Mouse (Mus musculus): ENCODE results near the gene Sigirr. TPM values are rescaled to one million over a fixed set of nuclear protein-coding genes. Genes with fewer than 3 reads are reported as not detected.

Sigirr gene
- polyA plus RNA-seq, 1 experiment from 2014 or later: 20.1 TPM

DNA sequence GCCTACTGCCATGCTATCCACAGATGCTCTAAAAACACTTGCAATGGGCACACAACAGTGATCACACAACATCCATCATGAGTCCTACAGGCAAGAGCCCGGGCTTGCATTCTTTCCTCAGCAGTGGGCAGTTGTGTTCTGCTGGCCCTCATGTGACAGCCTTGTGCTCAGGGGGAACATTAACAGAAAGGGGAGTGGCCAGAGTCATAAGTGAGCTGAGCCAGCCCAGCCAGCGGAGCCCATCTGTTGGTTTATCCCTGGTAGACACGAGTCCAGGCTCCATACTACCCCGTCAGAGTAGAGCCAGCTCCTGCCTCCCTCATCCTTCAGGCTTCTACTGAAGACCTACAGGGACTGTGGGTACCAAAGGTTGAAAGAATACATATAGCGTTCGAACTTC lies 6.4 kb downstream of the Sigirr start:
- Histone ChIP-seq H3K9ac (replicated peaks) (0 out of 2 replicates have a peak overlapping the region, but pooled peaks have one; percentile 34), H3K4me1 (ENCODE audit: insufficient read depth) (peaks cover 39% of the 10 kb centered on the region), H3K4me2 (ENCODE audit: low read depth, low read length) (peak overlapping the region; percentile 58), H3K27ac (ENCODE audit: low read depth) (peak overlapping the region; percentile 84), H3K36me3 (replicated peaks; ENCODE audit: insufficient read depth, low read length) (peaks cover 6% of the 10 kb centered on the region; the same call in 1 of the 2 replicates), H3K4me3 (ENCODE audit: low read depth, low read length) (no peak overlapping the region), H3K27me3 (ENCODE audit: insufficient read depth, low read length) (peaks cover 5% of the 10 kb centered on the region; the same call in 1 of the 2 replicates), H3K9me3 (ENCODE audit: low read length) (no peaks in the 10 kb centered on the region)
- ATAC-seq (0 out of 2 replicates have a peak, but pooled peaks have one; percentile 35), DNase-seq (no peak)
- 61% methylated on average over 6 of the region's 6 CpGs for WGBS (ENCODE audit: insufficient replicate concordance)
- no peak for TF ChIP-seq CTCF (IDR thresholded peaks at IDR 0.05; ENCODE audit: low read depth)
- no peak for TF ChIP-seq EP300 (IDR thresholded peaks at IDR 0.05; ENCODE audit: low read depth)

DNA sequence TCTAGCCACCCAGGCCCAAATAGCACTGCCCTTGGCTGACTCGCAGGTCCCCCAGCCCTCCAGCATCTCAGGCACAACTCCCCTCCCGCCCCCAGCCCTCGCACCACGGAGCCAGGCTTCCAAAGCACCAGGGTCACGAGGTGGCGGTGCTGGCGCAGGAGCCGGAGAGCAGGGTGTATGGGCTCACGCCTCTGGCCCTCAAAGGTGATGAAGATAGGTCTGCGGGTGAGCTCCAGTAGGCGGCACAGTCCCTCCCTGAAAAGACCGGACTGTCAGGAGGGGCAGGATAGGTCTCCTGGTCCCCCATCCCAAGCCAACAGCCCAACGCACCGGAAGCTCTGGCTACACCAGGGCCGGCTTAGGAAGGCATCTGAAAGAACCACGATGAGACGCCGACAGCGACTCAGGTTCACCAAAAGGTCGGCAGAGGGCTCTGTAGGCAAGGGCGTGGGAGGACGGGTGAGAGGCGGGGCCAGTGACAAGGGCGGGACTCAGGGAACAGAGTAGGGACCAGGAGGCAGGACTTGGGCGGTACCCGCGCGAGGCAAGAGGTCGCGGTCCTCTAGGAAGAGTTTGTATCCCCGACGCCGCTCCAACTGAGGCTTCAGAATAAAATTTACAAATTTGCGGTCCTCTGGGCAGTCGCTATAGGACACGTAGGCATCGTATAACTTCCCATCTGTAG lies 8.2 kb downstream of the Sigirr start:
- 21% methylated on average over 37 of the region's 37 CpGs for WGBS (ENCODE audit: insufficient replicate concordance)
- H3K9ac ChIP-seq (replicated peaks): no peak overlapping the region
- H3K27ac ChIP-seq (ENCODE audit: low read depth): no peak overlapping the region
- peaks cover 14% of the 10 kb centered on the region for H3K27me3 ChIP-seq (ENCODE audit: insufficient read depth, low read length)
- DNase-seq (peak; percentile 94), ATAC-seq (peak; percentile 86)
- H3K36me3 ChIP-seq (replicated peaks; ENCODE audit: insufficient read depth, low read length): peaks cover 6% of the 10 kb centered on the region; the same call in 1 of the 2 replicates
- peaks cover 40% of the 10 kb centered on the region for H3K4me1 ChIP-seq (ENCODE audit: insufficient read depth)
- TF ChIP-seq EP300 (IDR thresholded peaks at IDR 0.05; ENCODE audit: low read depth) (no peak), CTCF (IDR thresholded peaks at IDR 0.05; ENCODE audit: low read depth) (peak; percentile 97)
- H3K4me2 ChIP-seq (ENCODE audit: low read depth, low read length): peak overlapping the region; percentile 58
- no peaks in the 10 kb centered on the region for H3K9me3 ChIP-seq (ENCODE audit: low read length)
- H3K4me3 ChIP-seq (ENCODE audit: low read depth, low read length): no peak overlapping the region

DNA sequence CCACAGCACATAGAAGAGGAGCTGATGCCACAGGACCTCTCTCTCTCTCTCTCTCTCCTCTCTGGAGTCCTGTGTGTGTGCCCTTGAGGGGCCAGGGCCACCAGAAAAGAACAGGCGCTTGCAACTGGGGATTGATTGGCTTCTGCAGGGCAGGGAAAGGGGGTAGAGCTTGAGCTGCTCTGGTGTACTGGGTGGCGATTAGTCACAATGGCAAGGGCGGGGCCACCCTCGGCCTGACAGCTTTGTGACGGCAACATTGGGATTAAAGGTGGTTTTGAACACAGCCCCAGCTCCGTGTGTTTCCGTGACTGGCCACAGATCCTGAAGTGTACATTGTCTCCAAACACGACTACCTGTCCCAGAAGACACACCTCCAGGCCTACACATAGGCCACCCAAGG lies 10.1 kb downstream of the Sigirr start:
- H3K36me3 ChIP-seq (replicated peaks; ENCODE audit: insufficient read depth, low read length): peaks cover 6% of the 10 kb centered on the region; the same call in 1 of the 2 replicates
- H3K9me3 ChIP-seq (ENCODE audit: low read length): no peaks in the 10 kb centered on the region
- H3K4me1 ChIP-seq (ENCODE audit: insufficient read depth): peaks cover 22% of the 10 kb centered on the region
- DNase-seq: no peak
- no peak overlapping the region for H3K4me2 ChIP-seq (ENCODE audit: low read depth, low read length)
- H3K27me3 ChIP-seq (ENCODE audit: insufficient read depth, low read length): peaks cover 14% of the 10 kb centered on the region
- H3K27ac ChIP-seq (ENCODE audit: low read depth): no peak overlapping the region
- TF ChIP-seq EP300 (IDR thresholded peaks at IDR 0.05; ENCODE audit: low read depth) (no peak), CTCF (IDR thresholded peaks at IDR 0.05; ENCODE audit: low read depth) (no peak)
- no peak overlapping the region for H3K9ac ChIP-seq (replicated peaks)
- whole genome bisulfite sequencing (ENCODE audit: insufficient replicate concordance): 71% methylated on average over 8 of the region's 8 CpGs
- no peak overlapping the region for H3K4me3 ChIP-seq (ENCODE audit: low read depth, low read length)
- no peak for ATAC-seq

DNA sequence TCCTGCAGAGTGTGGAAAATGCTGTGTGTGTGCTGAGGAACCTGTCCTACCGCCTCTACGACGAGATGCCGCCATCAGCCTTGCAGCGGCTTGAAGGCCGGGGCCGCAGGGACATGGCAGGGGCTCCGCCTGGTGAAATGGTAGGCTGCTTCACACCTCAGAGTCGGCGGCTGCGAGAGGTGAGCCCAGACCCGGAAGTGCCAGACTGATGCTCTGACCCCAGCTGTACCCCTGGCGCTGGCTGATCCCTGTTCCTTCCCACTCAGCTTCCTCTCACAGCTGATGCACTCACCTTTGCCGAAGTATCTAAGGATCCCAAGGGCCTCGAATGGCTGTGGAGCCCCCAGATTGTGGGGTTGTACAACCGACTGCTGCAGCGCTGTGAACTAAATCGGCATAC lies 11.9 kb downstream of the Sigirr start:
- H3K27ac ChIP-seq (ENCODE audit: low read depth): no peak overlapping the region
- no peak for DNase-seq
- peak overlapping the region; percentile 39 for H3K4me2 ChIP-seq (ENCODE audit: low read depth, low read length)
- TF ChIP-seq EP300 (IDR thresholded peaks at IDR 0.05; ENCODE audit: low read depth) (no peak), CTCF (IDR thresholded peaks at IDR 0.05; ENCODE audit: low read depth) (no peak)
- no peak overlapping the region for H3K4me3 ChIP-seq (ENCODE audit: low read depth, low read length)
- ATAC-seq: no peak
- H3K9me3 ChIP-seq (ENCODE audit: low read length): no peaks in the 10 kb centered on the region
- no peak overlapping the region for H3K9ac ChIP-seq (replicated peaks)
- H3K27me3 ChIP-seq (ENCODE audit: insufficient read depth, low read length): peaks cover 14% of the 10 kb centered on the region
- peaks cover 15% of the 10 kb centered on the region for H3K4me1 ChIP-seq (ENCODE audit: insufficient read depth)
- peaks cover 6% of the 10 kb centered on the region; the same call in 1 of the 2 replicates for H3K36me3 ChIP-seq (replicated peaks; ENCODE audit: insufficient read depth, low read length)
- 19% methylated on average over 18 of the region's 18 CpGs for WGBS (ENCODE audit: insufficient replicate concordance)

DNA sequence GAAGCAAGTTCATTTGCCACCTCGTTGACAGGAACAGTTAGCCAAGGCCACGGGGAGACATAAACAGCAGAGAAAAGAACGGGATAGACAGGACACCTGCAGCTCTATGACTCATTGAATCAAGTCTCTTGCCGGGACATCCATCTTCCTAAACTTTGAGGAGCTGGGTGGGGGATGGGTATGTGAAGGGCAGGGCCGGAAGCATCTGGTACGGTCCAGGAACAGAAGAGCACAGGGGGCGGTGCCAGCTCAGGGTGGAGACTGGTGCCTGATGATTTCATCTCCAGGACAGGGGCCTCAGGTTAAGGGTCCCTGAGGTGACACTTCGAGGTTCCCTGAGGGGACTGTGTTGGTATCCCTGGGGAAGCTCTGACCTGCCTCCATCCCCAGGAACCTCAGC lies 12.5 kb downstream of the Sigirr start:
- H3K27me3 ChIP-seq (ENCODE audit: insufficient read depth, low read length): peaks cover 14% of the 10 kb centered on the region
- no peak for ATAC-seq
- no peak overlapping the region for H3K27ac ChIP-seq (ENCODE audit: low read depth)
- DNase-seq: no peak
- H3K4me2 ChIP-seq (ENCODE audit: low read depth, low read length): peak overlapping the region; percentile 39
- peaks cover 10% of the 10 kb centered on the region; the same call in 1 of the 2 replicates for H3K4me1 ChIP-seq (ENCODE audit: insufficient read depth)
- H3K4me3 ChIP-seq (ENCODE audit: low read depth, low read length): no peak overlapping the region
- no peaks in the 10 kb centered on the region for H3K9me3 ChIP-seq (ENCODE audit: low read length)
- H3K9ac ChIP-seq (replicated peaks): no peak overlapping the region
- 23% methylated on average over 8 of the region's 8 CpGs for whole genome bisulfite sequencing (ENCODE audit: insufficient replicate concordance)
- H3K36me3 ChIP-seq (replicated peaks; ENCODE audit: insufficient read depth, low read length): peaks cover 6% of the 10 kb centered on the region; the same call in 1 of the 2 replicates
- TF ChIP-seq CTCF (IDR thresholded peaks at IDR 0.05; ENCODE audit: low read depth): no peak

DNA sequence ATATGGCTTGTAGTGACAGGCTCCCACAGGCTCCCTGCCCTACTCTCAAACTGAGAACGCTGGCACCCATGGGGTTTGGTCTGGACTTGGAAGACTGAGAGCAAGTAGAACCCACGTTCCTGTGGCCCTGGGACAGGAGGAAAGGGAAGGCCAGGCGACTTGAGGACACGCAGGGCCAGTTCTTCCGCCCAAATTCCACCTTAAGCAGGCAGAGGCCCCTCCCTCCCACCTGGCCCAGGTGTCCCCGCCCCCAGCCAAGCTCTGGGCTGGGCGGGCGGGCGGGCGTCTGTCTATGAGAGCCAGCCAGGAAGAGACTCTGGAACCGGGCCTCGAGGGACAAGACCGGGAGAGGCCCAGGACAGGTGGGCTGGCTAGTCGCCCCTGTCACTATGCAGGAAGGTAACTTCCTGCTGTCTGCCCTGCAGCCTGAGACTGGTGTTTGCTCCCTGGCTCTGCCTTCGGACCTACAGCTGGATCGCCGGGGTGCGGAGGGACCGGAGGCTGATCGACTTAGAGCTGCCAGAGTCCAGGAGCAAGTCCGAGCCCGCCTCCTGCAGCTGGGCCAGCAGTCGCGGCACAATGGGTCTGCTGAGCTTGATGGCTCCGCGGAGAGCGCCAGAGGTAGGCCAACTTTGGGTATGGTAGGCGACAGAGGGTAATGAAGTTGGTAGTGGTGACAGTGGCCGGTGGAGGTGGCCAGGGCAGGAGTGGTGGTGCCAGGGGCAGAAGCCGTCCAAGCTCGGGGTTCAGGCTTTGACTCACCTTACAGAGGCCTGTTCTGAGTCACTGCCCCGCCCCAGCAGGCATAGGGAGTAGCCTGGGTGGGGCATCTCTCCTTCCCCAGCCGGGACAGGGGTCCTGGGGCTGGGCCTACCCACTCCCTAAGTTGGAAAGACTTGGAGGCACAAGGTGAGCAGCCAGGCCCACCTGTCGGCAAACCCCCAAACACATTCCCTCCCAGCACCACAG lies 20.6 kb downstream of the Sigirr start:
- DNase-seq: no peak
- Histone ChIP-seq H3K9me3 (ENCODE audit: low read length) (no peaks in the 10 kb centered on the region), H3K4me1 (ENCODE audit: insufficient read depth) (no peaks in the 10 kb centered on the region), H3K4me3 (ENCODE audit: low read depth, low read length) (no peak overlapping the region), H3K9ac (replicated peaks) (no peak overlapping the region), H3K4me2 (ENCODE audit: low read depth, low read length) (0 out of 2 replicates have a peak overlapping the region, but pooled peaks have one; percentile 10), H3K27ac (ENCODE audit: low read depth) (no peak overlapping the region), H3K27me3 (ENCODE audit: insufficient read depth, low read length) (0 out of 2 replicates have a peak, but pooled peaks cover 7% of the 10 kb centered on the region), H3K36me3 (replicated peaks; ENCODE audit: insufficient read depth, low read length) (no peaks in the 10 kb centered on the region)
- WGBS (ENCODE audit: insufficient replicate concordance): 40% methylated on average over 34 of the region's 34 CpGs
- ATAC-seq: no peak
- TF ChIP-seq CTCF (IDR thresholded peaks at IDR 0.05; ENCODE audit: low read depth) (no peak), EP300 (IDR thresholded peaks at IDR 0.05; ENCODE audit: low read depth) (no peak)
